Mouse (Mus musculus) liver, adult 10 weeks (tissue): ENCODE data around the gene Gphn. TPM values are rescaled to one million over a fixed set of nuclear protein-coding genes. Genes with fewer than 3 reads are reported as not detected.

Experiments used
- polyA plus RNA-seq: library from polyadenylated mRNA; stranded (reverse); fragments of 350-450 nt; fragmentation: Illumina TruSeq; extraction: RNeasy Lipid Tissue Mini Kit (QIAGEN cat#74804); gene quantifications from one replicate; pipeline ENCODE4 v1.2.3, GENCODE M21; 2014; ENCODE audit warnings: low read depth, low replicate concordance

The Gphn gene
- polyA plus RNA-seq, result 69.5 TPM

DNA sequence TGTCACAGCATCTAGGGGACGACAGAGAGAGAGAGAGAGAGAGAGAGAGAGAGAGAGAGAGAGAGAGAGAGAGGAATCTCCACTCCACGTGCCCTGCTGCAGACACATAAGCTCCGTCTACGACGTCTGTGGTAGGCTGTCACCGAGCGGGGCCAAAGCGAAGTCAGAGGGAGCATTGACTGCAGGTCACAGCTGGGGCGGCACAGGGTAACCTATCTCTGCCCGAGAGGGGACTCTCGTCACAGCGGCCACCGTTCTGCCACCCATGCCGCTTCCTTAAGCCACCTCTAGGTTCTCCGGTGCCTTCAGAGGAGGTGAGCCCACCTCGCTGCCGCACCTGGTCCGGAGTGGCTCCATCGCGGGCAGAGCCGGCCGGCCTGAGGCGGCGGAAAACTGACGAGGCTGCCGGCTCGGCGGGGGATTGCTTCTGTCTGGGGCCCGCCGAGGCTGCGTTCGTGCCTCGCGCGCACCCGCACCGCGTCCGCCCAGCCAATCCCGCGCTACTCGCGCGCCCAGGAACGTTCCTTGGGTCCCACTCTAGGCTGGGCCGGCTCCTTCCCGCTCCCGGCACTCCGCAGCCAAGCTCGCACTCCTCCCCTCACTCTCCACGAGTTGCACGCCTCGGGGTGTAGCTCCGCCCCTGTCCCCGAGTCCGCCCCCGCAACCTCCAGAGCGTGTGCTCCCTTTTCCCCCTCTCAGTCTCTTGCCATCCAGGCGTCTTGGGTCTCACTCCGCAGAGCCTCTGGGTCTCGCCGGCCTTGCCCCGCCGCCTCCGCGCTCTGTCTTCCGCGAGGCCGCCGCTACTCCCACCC lies at the start of gene Gphn:
Gene Gphn, plus strand, starts transcription at position 673 of the 812 bp plus-strand sequence.

DNA sequence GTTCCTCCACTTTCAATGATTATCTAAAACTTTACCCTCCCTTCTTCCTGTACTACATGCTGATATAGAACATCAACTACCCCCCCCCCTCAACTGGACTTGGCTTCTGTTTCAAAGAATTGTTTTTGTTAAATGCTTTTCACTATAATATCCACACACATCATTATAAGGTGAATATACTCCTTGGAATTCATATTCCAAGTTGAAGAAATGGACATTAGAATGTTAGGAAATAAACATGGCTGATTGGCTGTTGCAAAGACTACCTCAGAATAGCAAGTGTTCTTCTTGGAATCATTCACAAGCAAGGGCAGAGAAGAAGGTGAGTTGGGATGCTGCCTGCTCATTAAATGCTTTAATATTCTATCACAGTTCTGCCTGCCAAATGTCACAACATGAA lies 32.2 kb upstream of the Gphn start, which contains the start of gene Gm6657:
Gene Gm6657, plus strand, starts transcription at position 301 of the 400 bp plus-strand sequence.

DNA sequence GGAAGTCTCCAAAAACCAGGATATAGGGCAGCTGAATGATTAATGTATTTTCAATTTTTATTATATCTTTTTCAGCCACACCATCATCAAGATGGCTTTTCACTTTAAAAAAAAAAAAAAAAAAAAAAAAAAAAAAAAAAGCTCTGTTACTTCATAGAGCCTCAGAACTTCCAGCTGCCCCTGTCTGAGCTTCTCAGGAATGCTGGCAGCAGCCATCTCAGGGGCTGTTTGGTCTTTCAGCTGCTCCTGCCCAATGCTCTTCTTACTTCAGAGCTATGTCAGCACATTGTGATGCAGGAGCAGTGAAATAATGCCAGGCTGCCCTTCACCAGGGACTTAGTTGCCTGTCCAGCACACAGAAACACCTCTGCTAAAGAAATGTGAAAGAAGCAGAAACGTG lies 465.1 kb downstream of the Gphn start, which contains the start of gene Fam71d:
Gene Fam71d, plus strand, starts transcription at position 211 of the 400 bp plus-strand sequence.

Other genes starting within 250 kb of the Gphn start
- not detected for gene Gm6657, start 32.1 kb upstream of the Gphn start, polyA plus RNA-seq